Mouse (Mus musculus): ENCODE measurements around the gene Ambra1.

Gene Ambra1

GRCm38 (mm10) chr2:91959544-91960410 is 229.8 kb downstream of the Ambra1 start:
- DNase-seq (ENCODE audit: low read depth, low spot score), result no peak

- no peak for DNase-seq (ENCODE audit: low read depth, low spot score)
Measured at GRCm38 (mm10) chr2:91960459-91960858, 230.5 kb downstream of the Ambra1 start.

DNA sequence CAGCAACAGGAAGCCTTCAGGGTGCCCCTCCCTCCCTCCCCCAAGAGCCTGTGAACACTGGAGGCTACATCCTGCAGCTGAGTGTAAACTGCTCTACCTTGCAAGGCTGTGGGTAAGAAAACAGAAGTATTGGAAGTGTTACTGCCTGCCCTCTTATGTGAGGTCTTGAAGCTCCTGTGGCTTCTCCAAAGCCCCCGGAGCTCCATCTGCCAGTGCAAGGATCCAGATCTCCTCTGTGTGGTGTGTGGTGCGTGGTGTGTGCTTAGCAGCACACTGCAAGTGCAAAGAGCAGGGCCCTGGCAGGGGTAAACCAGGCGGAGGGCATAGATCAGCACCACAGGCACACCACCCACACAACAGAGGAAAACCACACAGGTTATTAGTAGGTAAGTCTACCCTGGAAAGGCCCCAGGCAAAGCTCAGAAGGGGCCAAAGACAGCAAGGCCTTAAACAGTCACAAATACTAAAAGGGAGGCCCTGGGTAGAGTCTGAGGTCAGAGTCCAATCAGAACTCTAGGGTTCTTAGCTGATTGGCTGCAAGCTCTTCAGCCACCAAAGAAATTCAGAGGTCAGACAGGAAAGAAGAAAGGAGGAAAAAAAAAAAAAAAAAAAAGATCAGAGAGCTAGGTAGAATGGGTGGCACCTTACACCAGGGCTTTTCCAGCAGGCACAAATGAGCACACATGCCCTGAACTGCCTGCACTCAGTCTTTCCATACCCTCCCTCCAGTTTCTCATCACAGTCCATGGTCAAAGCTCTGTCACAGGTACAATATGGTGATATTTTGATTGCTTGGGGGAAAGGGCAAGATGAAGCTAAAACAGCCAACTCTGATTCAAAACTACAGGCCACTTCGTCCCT is 232.2 kb downstream of the Ambra1 start:
- DNase-seq (ENCODE audit: low read depth, low spot score), result no peak

DNA sequence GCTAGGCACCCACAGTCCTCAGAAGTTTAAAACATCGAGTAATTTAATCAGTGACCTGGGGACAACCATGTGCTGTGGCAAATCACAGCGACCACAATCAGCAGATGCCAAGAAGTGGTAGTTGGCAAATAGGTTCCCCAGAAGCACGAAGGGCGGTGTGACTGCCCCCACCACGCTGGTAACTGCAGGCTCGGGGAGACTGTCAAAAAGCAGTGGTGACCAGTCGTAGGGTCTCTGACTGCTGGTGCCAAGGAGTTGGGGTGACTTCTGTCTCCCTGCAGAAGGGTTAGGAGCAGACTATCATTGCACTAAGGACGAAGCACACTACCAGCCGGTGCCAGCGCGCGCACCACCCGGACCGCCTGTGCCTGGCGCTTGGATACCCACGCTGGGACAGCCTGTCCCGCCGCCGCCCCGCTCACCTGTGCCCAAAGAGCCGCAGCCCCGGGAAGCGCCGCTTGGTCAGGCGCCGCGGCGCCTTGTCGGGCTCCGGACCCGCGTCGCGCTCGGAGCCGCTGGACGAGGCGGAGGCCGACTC is 233.0 kb downstream of the Ambra1 start:
- no peak for DNase-seq (ENCODE audit: low read depth, low spot score)

DNA sequence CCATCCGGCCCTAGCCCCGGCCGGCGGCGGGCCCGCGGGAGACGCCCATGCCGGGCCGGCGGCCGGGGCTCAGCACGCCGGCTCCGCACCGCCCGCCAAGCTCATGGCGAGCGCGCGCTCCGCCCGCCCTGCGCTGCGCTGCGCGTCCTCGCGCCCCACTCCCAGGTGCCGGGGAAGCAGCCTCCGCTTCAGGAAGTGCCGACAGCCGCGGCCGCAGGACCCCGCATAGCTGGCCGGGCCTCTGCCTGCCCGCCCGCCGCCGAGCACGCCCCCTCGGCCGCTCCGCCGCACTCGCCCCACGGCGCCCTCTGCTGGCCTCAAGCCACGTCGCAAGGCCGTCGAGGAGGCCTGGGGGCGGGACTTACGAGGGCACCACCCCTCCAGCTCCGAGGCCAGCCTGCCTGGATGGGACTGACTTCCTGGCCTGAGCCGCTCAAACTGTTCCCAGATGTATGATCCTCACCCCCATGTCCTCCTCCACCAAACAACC is 233.6 kb downstream of the Ambra1 start:
- DNase-seq (ENCODE audit: low read depth, low spot score), result peak; percentile 94

DNA sequence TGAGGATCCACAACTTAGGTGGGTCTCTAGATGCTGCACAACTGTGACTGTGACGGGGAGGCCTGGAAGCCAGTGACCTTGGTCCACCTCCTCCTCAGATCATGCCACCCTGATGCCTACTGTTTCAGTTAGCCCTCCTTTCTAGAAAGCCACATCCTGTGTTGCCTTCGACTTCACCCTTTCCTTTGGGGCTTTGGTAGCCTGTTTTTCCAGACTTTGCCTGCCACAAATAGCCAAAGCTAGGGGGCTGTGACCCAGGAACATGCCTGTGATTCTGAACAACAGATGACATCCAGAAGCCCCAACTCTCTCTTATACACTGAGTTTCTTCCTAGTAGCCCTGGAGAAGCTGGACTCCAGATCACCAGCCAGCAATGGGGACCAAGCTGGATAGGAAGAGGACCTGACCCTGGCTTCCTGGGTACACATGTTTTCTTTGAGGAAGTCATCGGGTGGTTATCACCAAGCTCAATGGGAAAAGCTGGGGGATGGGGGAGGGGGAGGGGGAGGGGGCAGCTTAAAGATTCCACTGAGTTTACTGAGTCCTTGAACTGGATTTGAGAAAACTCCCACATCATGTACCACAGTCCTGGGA is 234.8 kb downstream of the Ambra1 start:
- DNase-seq (ENCODE audit: low read depth, low spot score), result no peak

DNA sequence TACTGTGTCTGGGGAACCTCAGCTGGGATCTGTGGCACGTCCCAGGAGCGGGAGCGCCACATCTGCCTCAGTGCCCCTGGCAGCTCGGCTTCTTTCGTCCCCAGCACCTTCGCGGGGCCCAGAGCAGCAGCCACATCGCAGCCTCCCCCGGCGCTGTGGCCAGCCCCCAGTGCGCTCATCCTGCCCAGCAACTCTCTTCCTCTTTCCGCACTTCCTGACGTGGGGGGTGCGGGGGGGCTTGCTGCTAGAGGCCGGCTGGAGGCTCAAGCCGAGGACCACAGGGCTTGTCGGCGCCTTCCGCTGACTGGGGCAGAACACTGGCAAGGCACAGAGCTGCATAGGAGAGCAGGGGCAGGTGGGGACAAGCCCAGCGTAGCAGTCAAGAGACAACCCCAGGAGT is 235.5 kb downstream of the Ambra1 start:
- no peak for DNase-seq (ENCODE audit: low read depth, low spot score)

DNA sequence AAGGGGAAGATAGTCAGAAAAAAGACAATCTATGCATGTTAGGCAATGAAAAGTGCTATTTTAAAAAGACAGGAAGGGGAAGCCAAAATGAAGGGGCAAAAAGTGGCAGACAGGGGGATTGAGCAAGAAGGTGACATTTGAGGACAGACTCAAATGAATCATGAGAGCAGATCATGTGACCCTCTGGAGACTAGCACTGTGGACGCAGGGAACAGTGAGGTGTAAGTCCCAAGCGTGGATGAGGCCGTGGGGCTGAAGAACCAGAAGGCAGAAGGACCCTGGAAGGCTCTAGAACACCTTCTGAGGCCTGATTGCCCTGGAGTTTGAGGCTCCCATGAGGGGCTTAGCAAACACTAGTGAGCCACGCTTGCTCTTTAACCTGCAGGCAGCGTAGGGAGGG is 236.4 kb downstream of the Ambra1 start:
- no peak for DNase-seq (ENCODE audit: low read depth, low spot score)

DNA sequence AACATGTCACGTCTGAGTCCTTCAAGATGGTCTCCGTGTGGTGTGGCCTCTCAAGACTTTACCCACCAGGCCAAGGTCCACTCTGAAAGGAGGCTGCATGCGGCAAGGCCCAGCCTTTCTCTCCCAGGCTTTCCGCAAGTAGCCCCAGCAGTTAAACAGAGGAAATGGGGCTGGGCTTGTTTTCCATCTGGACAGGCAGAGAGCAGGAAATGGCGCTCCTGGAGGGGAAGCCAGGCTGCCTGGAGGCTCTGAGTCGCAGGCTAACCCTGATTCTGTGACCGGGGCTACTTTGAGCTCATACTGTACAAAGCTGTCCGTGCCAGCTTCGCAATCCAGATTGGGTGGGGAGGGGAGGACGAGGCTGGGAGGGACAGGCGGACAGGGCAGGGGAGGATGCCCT is 238.0 kb downstream of the Ambra1 start:
- no peak for DNase-seq (ENCODE audit: low read depth, low spot score)
